Mouse (Mus musculus): ENCODE measurements around the gene Dazap2.
A peak's percentile ranks its signal among the peaks of the same experiment; 100 is the strongest.

The Dazap2 gene

GRCm38 (mm10) chr15:100614996-100615824 lies at the start of gene Dazap2:
Gene Dazap2, plus strand, starts transcription at chr15:100615349.
- Histone ChIP-seq H3K9me3 (ENCODE audit: low read length) (no peaks in the 10 kb centered on the region), H3K4me1 (replicated peaks; ENCODE audit: low read depth, low read length) (peaks cover 55% of the 10 kb centered on the region)

GRCm38 (mm10) chr15:100566531-100566930 lies 48.6 kb upstream of the Dazap2 start:
- Histone ChIP-seq H3K9me3 (ENCODE audit: low read length) (no peaks in the 10 kb centered on the region), H3K27me3 (ENCODE audit: insufficient read depth, low read length) (peaks cover 9% of the 10 kb centered on the region), H3K36me3 (ENCODE audit: insufficient read depth, low read length) (no peaks in the 10 kb centered on the region), H3K4me3 (replicated peaks; ENCODE audit: low read length) (no peak overlapping the region), H3K4me1 (replicated peaks; ENCODE audit: low read depth, low read length) (no peaks in the 10 kb centered on the region)
- TF ChIP-seq CTCF (conservative IDR thresholded peaks at IDR 0.05; ENCODE audit: low read length): no peak
- TF ChIP-seq POU5F1 (IDR thresholded peaks at IDR 0.05; ENCODE audit: borderline replicate concordance, low read length): no peak
- no peak for TF ChIP-seq NANOG (IDR thresholded peaks at IDR 0.05; ENCODE audit: borderline replicate concordance, low read length)

More at GRCm38 (mm10) chr15:100614996-100615824, at the start of gene Dazap2:
- Histone ChIP-seq H3K27me3 (ENCODE audit: insufficient read depth, low read length) (no peaks in the 10 kb centered on the region), H3K36me3 (ENCODE audit: insufficient read depth, low read length) (peaks cover 38% of the 10 kb centered on the region), H3K4me3 (replicated peaks; ENCODE audit: low read length) (peak within 1 kb of the TSS; percentile 97)
- no peak for TF ChIP-seq POU5F1 (IDR thresholded peaks at IDR 0.05; ENCODE audit: borderline replicate concordance, low read length)
- TF ChIP-seq CTCF (conservative IDR thresholded peaks at IDR 0.05; ENCODE audit: low read length): no peak
- TF ChIP-seq NANOG (IDR thresholded peaks at IDR 0.05; ENCODE audit: borderline replicate concordance, low read length): no peak

- Histone ChIP-seq H3K9me3 (ENCODE audit: low read length) (no peaks in the 10 kb centered on the region), H3K27me3 (ENCODE audit: insufficient read depth, low read length) (peaks cover 9% of the 10 kb centered on the region), H3K4me1 (replicated peaks; ENCODE audit: low read depth, low read length) (0 out of 2 replicates have a peak, but pooled peaks cover 2% of the 10 kb centered on the region), H3K4me3 (replicated peaks; ENCODE audit: low read length) (no peak overlapping the region), H3K36me3 (ENCODE audit: insufficient read depth, low read length) (no peaks in the 10 kb centered on the region)
- TF ChIP-seq NANOG (IDR thresholded peaks at IDR 0.05; ENCODE audit: borderline replicate concordance, low read length): no peak
- no peak for TF ChIP-seq CTCF (conservative IDR thresholded peaks at IDR 0.05; ENCODE audit: low read length)
- TF ChIP-seq POU5F1 (IDR thresholded peaks at IDR 0.05; ENCODE audit: borderline replicate concordance, low read length): no peak
Measured at GRCm38 (mm10) chr15:100569239-100569638, 45.9 kb upstream of the Dazap2 start.

GRCm38 (mm10) chr15:100573946-100574345 lies 41.2 kb upstream of the Dazap2 start:
- Histone ChIP-seq H3K27me3 (ENCODE audit: insufficient read depth, low read length) (peaks cover 14% of the 10 kb centered on the region), H3K4me1 (replicated peaks; ENCODE audit: low read depth, low read length) (peaks cover 13% of the 10 kb centered on the region), H3K9me3 (ENCODE audit: low read length) (no peaks in the 10 kb centered on the region), H3K4me3 (replicated peaks; ENCODE audit: low read length) (no peak overlapping the region), H3K36me3 (ENCODE audit: insufficient read depth, low read length) (peaks cover 25% of the 10 kb centered on the region)
- TF ChIP-seq CTCF (conservative IDR thresholded peaks at IDR 0.05; ENCODE audit: low read length): no peak
- TF ChIP-seq NANOG (IDR thresholded peaks at IDR 0.05; ENCODE audit: borderline replicate concordance, low read length): no peak
- no peak for TF ChIP-seq POU5F1 (IDR thresholded peaks at IDR 0.05; ENCODE audit: borderline replicate concordance, low read length)

- TF ChIP-seq CTCF (conservative IDR thresholded peaks at IDR 0.05; ENCODE audit: low read length) (no peak), POU5F1 (IDR thresholded peaks at IDR 0.05; ENCODE audit: borderline replicate concordance, low read length) (no peak), NANOG (IDR thresholded peaks at IDR 0.05; ENCODE audit: borderline replicate concordance, low read length) (no peak)
- H3K4me3 ChIP-seq (replicated peaks; ENCODE audit: low read length): no peak overlapping the region
- H3K4me1 ChIP-seq (replicated peaks; ENCODE audit: low read depth, low read length): peaks cover 13% of the 10 kb centered on the region
- H3K36me3 ChIP-seq (ENCODE audit: insufficient read depth, low read length): peaks cover 25% of the 10 kb centered on the region
- peaks cover 14% of the 10 kb centered on the region for H3K27me3 ChIP-seq (ENCODE audit: insufficient read depth, low read length)
- H3K9me3 ChIP-seq (ENCODE audit: low read length): no peaks in the 10 kb centered on the region
Measured at GRCm38 (mm10) chr15:100574378-100574777, 40.8 kb upstream of the Dazap2 start.

GRCm38 (mm10) chr15:100575366-100575765 lies 39.8 kb upstream of the Dazap2 start:
- H3K4me3 ChIP-seq (replicated peaks; ENCODE audit: low read length): no peak overlapping the region
- peaks cover 14% of the 10 kb centered on the region for H3K27me3 ChIP-seq (ENCODE audit: insufficient read depth, low read length)
- H3K36me3 ChIP-seq (ENCODE audit: insufficient read depth, low read length): peaks cover 25% of the 10 kb centered on the region
- TF ChIP-seq CTCF (conservative IDR thresholded peaks at IDR 0.05; ENCODE audit: low read length) (no peak), NANOG (IDR thresholded peaks at IDR 0.05; ENCODE audit: borderline replicate concordance, low read length) (no peak), POU5F1 (IDR thresholded peaks at IDR 0.05; ENCODE audit: borderline replicate concordance, low read length) (no peak)
- no peaks in the 10 kb centered on the region for H3K9me3 ChIP-seq (ENCODE audit: low read length)
- H3K4me1 ChIP-seq (replicated peaks; ENCODE audit: low read depth, low read length): peaks cover 20% of the 10 kb centered on the region

- Histone ChIP-seq H3K4me3 (replicated peaks; ENCODE audit: low read length) (no peak overlapping the region), H3K36me3 (ENCODE audit: insufficient read depth, low read length) (peaks cover 25% of the 10 kb centered on the region), H3K4me1 (replicated peaks; ENCODE audit: low read depth, low read length) (peaks cover 28% of the 10 kb centered on the region), H3K27me3 (ENCODE audit: insufficient read depth, low read length) (peaks cover 14% of the 10 kb centered on the region), H3K9me3 (ENCODE audit: low read length) (no peaks in the 10 kb centered on the region)
- TF ChIP-seq NANOG (IDR thresholded peaks at IDR 0.05; ENCODE audit: borderline replicate concordance, low read length) (no peak), CTCF (conservative IDR thresholded peaks at IDR 0.05; ENCODE audit: low read length) (no peak), POU5F1 (IDR thresholded peaks at IDR 0.05; ENCODE audit: borderline replicate concordance, low read length) (no peak)
Measured at GRCm38 (mm10) chr15:100576392-100576791, 38.8 kb upstream of the Dazap2 start.

GRCm38 (mm10) chr15:100576810-100577209 lies 38.3 kb upstream of the Dazap2 start:
- H3K36me3 ChIP-seq (ENCODE audit: insufficient read depth, low read length): peaks cover 25% of the 10 kb centered on the region
- H3K4me3 ChIP-seq (replicated peaks; ENCODE audit: low read length): no peak overlapping the region
- H3K9me3 ChIP-seq (ENCODE audit: low read length): no peaks in the 10 kb centered on the region
- peaks cover 28% of the 10 kb centered on the region for H3K4me1 ChIP-seq (replicated peaks; ENCODE audit: low read depth, low read length)
- TF ChIP-seq POU5F1 (IDR thresholded peaks at IDR 0.05; ENCODE audit: borderline replicate concordance, low read length) (no peak), NANOG (IDR thresholded peaks at IDR 0.05; ENCODE audit: borderline replicate concordance, low read length) (no peak), CTCF (conservative IDR thresholded peaks at IDR 0.05; ENCODE audit: low read length) (no peak)
- H3K27me3 ChIP-seq (ENCODE audit: insufficient read depth, low read length): peaks cover 16% of the 10 kb centered on the region
